Mouse (Mus musculus): ENCODE measurements at regions not wholly inside any gene's neighbourhood (a gene's known extent, or its start where the extent isn't known, plus 50 kb on each side); places are given as distances from the start of the nearest gene placed in this dataset.
A peak's percentile ranks its signal among the peaks of the same experiment; 100 is the strongest.

DNA sequence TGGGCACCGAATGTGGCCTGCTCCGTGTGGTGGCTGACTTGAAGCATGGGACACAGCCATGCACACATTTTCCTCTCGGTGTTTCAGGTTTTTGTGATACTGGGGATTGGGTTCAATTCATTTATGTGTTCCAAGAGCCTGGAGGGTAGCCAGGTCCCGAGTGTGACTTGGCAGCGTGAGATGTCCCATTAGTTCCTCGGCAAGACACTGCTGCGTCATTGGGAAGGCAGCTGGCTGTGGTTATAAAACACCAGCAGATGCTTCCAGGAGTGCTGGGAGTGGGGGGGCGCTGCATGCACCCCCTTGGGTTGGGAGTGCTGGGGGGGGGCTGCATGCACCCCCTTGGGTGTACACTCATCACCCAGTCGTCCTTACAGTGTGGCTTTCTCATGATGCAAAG is 186.9 kb upstream of the Sulf2 start:
- Histone ChIP-seq H3K4me3 (replicated peaks; ENCODE audit: extremely low read depth, low read depth, low read length) (no peak overlapping the region), H3K4me1 (ENCODE audit: control insufficient read depth, insufficient read depth, low read length) (no peaks in the 10 kb centered on the region)
- DNase-seq, result no peak
- TF ChIP-seq POLR2A (IDR thresholded peaks at IDR 0.05; ENCODE audit: borderline replicate concordance, extremely low read depth, low read depth, low read length) (no peak), CTCF (IDR thresholded peaks at IDR 0.05; ENCODE audit: insufficient read depth, low read length) (no peak)
- 67% methylated on average over 9 of the region's 9 CpGs for WGBS

DNA sequence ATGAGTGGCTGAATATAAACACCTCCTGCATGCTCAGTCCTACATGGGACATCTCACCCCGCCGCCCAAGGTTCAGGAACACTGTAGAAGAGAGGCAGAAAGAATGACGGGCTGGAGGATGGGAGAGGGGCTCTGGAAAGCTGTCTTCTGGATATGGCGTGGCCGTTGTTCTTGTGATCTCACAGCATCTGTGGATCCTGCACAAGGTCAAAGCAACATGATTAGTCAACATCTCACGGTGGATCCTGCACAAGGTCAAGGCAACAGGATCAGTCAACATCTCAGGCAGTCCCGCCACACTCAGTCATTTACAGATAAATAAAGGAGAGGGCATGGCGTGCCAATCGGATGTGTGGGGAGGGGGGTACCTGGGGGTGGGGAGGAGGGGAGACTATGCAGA is 184.7 kb upstream of the Sulf2 start:
- TF ChIP-seq POLR2A (IDR thresholded peaks at IDR 0.05; ENCODE audit: borderline replicate concordance, extremely low read depth, low read depth, low read length), result no peak
- no peak for TF ChIP-seq CTCF (IDR thresholded peaks at IDR 0.05; ENCODE audit: insufficient read depth, low read length)
- no peak overlapping the region for H3K4me3 ChIP-seq (replicated peaks; ENCODE audit: extremely low read depth, low read depth, low read length)
- DNase-seq, result no peak
- no peaks in the 10 kb centered on the region for H3K4me1 ChIP-seq (ENCODE audit: control insufficient read depth, insufficient read depth, low read length)
- 90% methylated on average over 9 of the region's 9 CpGs for WGBS

DNA sequence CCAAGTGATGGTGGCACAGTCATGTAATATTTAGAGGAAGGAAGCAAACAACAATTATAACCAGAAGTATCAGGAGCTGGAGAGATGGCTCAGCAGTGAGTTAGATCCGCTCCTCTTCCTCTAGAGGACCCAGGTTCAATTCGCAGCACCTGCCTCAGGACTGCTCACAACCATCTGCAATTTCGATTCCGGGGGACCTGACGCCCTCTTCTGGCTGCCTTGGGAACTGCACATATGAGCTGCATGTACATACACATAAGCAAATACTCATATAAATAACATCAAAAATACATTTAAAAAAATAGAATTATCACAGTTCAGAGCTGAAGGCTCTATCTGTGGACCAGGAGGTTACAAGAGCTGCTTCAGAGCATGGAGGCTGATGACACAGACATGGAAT is 184.0 kb upstream of the Sulf2 start:
- no peak for DNase-seq

DNA sequence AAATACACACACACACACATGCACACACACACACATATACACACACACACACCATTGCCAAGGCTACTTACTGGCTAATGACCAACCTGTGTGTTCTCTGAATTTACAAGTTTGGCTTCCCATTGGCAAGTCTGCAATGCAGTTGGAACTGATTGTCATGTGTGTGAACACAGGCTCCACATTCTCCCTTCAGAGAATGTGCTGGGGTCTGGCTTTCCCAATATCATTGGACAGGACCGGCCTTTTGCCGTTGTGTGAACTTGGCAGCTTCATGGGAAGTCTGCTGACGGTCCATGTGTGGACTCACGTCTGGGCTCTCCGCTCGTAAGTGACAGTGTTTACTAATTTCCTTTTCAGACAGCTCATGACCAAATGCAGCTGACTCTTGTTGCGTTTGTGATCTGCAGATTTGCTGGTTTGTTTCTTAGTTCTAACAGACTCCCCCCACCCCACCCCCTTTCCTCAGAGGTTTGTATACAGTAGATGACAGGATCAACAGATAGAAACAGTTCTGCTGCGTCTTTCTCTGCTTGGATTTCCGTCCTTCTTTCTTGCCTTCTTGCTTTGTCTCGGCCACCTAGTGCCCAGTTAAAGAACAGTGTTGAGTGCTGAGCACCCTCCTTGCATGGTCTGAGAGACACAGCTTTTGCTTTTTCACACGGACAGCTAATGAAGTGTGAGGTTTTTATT is 183.1 kb upstream of the Sulf2 start:
- Histone ChIP-seq H3K4me1 (ENCODE audit: control insufficient read depth, insufficient read depth, low read length) (no peaks in the 10 kb centered on the region), H3K4me3 (replicated peaks; ENCODE audit: extremely low read depth, low read depth, low read length) (no peak overlapping the region)
- DNase-seq, result no peak
- WGBS, result 29% methylated on average over 11 of the region's 11 CpGs
- TF ChIP-seq POLR2A (IDR thresholded peaks at IDR 0.05; ENCODE audit: borderline replicate concordance, extremely low read depth, low read depth, low read length), result no peak

More for the DNA sequence above, 184.0 kb upstream of the Sulf2 start:
- WGBS, result 76% methylated on average over 5 of the region's 5 CpGs
- peak; percentile 32 for TF ChIP-seq CTCF (IDR thresholded peaks at IDR 0.05; ENCODE audit: insufficient read depth, low read length)
- no peak for TF ChIP-seq POLR2A (IDR thresholded peaks at IDR 0.05; ENCODE audit: borderline replicate concordance, extremely low read depth, low read depth, low read length)
- H3K4me3 ChIP-seq (replicated peaks; ENCODE audit: extremely low read depth, low read depth, low read length), result no peak overlapping the region
- no peaks in the 10 kb centered on the region for H3K4me1 ChIP-seq (ENCODE audit: control insufficient read depth, insufficient read depth, low read length)

DNA sequence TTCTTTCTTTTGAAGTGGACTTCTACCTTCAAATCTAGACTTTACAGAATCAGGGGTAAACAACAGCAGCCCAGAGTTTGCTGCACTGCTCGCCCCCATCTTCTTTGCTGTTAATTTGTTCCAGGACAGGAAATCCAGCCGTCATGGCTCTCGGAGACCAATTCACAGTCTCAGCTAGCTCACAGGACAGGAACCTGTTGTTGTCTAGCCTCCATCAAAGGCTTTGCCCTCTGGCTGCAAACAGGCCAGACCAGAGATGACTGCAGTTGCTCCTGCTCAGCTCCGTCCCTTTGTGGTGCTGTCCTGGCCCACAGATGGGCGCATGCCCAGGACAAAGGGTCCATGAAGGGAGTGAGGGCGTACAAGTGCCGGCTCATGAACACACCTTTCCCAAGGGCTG is 182.2 kb upstream of the Sulf2 start:
- Histone ChIP-seq H3K4me1 (ENCODE audit: control insufficient read depth, insufficient read depth, low read length) (no peaks in the 10 kb centered on the region), H3K4me3 (replicated peaks; ENCODE audit: extremely low read depth, low read depth, low read length) (no peak overlapping the region)
- no peak for DNase-seq
- WGBS, result 79% methylated on average over 7 of the region's 7 CpGs
- TF ChIP-seq CTCF (IDR thresholded peaks at IDR 0.05; ENCODE audit: insufficient read depth, low read length) (no peak), POLR2A (IDR thresholded peaks at IDR 0.05; ENCODE audit: borderline replicate concordance, extremely low read depth, low read depth, low read length) (no peak)

DNA sequence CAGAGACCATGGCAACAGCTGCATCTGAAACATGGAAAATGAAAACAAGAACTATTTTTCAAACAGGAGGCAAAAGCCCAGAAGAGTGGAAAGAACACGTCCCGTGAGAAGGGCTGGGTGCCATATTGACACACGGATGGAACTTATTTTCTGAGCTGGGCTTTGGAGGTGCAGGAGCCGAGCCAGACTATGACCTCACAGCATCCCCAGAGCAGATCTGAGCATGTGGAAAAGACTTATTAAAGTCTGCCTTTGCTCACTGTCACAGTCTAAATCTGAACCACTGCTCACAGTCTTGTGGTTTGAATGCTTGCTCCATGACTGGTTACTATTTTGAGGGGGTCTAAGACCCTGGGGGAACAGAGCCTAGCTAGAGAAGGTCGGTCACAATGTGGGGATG is 180.2 kb upstream of the Sulf2 start:
- TF ChIP-seq CTCF (IDR thresholded peaks at IDR 0.05; ENCODE audit: insufficient read depth, low read length) (no peak), POLR2A (IDR thresholded peaks at IDR 0.05; ENCODE audit: borderline replicate concordance, extremely low read depth, low read depth, low read length) (no peak)
- H3K4me1 ChIP-seq (ENCODE audit: control insufficient read depth, insufficient read depth, low read length), result no peaks in the 10 kb centered on the region
- no peak for DNase-seq
- H3K4me3 ChIP-seq (replicated peaks; ENCODE audit: extremely low read depth, low read depth, low read length), result no peak overlapping the region
- 63% methylated on average over 5 of the region's 5 CpGs for WGBS

DNA sequence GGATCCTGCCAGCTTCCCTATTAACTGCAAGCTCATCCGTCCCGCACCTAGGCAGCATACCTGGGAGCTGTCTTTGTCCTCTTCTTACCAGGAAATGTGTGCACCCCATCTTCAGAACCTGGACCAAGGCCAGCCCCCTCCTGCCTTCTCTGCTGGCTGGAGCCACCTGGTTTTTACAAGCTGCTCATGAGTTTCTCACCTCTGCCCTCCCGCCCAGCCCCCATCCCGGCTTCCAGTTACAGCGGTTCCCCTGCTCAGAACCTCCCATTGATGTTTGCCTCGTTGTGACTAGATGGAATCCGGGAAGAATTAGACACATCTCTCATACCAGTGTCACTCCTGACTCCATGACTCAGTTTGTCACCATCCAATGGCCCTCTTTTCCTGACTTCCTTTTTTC is 179.1 kb upstream of the Sulf2 start:
- no peak overlapping the region for H3K4me3 ChIP-seq (replicated peaks; ENCODE audit: extremely low read depth, low read depth, low read length)
- WGBS, result 52% methylated on average over 7 of the region's 7 CpGs
- no peaks in the 10 kb centered on the region for H3K4me1 ChIP-seq (ENCODE audit: control insufficient read depth, insufficient read depth, low read length)
- no peak for DNase-seq
- TF ChIP-seq CTCF (IDR thresholded peaks at IDR 0.05; ENCODE audit: insufficient read depth, low read length) (no peak), POLR2A (IDR thresholded peaks at IDR 0.05; ENCODE audit: borderline replicate concordance, extremely low read depth, low read depth, low read length) (no peak)

DNA sequence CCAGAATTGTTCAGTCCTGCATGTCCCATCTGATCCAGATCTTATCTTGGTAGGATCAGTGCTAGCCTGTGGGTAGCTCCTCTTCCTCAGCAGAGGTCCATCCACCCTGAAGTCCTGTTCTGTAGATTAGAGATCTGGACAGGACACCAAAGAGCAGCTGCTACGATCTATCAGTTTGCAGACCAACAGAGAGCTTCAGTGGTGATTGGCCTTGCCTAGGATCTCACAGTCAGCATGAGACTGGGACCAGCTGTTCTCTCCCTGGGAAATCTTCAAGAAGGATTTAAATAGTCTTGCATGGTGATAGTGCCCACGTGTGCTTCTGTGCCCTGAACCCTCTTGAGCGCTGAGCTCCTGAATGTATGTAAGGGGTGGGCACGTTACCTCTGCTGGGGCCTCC is 178.4 kb upstream of the Sulf2 start:
- no peak for DNase-seq
- Histone ChIP-seq H3K4me3 (replicated peaks; ENCODE audit: extremely low read depth, low read depth, low read length) (no peak overlapping the region), H3K4me1 (ENCODE audit: control insufficient read depth, insufficient read depth, low read length) (no peaks in the 10 kb centered on the region)
- TF ChIP-seq CTCF (IDR thresholded peaks at IDR 0.05; ENCODE audit: insufficient read depth, low read length) (no peak), POLR2A (IDR thresholded peaks at IDR 0.05; ENCODE audit: borderline replicate concordance, extremely low read depth, low read depth, low read length) (no peak)
- 66% methylated on average over 4 of the region's 4 CpGs for WGBS

DNA sequence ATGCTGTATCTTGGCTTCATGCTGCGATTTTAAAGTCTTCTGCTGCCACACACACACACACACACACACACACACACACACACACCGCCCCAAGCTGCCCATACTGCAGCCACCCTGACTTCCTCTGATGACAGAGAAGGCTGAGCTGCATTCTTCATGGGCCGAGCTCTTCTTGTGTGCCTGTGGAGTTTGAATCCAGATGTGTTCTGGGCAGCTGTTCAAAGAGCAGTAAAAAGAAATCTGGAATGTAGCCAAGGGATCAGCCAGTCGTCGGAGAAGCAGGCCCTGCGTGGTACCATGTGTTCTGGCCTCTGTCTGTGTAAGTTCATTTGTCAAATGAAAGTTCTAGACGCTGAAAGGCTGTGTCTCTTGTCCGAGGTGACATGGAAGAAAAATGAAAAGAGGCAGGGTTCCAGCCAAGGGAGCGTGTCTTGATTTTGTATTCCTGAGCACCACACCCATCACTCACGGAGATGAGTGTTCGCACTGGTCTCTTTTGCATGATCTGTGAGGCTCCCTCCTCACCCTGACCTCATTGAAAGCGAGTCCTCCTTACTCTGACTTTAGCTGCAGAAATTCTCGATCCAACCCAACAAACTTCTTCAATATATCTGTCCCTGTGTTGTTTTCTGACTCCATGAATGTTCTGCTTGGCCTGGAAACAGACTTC is 177.4 kb upstream of the Sulf2 start:
- no peak for DNase-seq
- no peak overlapping the region for H3K4me3 ChIP-seq (replicated peaks; ENCODE audit: extremely low read depth, low read depth, low read length)
- WGBS, result 40% methylated on average over 13 of the region's 13 CpGs
- no peaks in the 10 kb centered on the region for H3K4me1 ChIP-seq (ENCODE audit: control insufficient read depth, insufficient read depth, low read length)
- no peak for TF ChIP-seq CTCF (IDR thresholded peaks at IDR 0.05; ENCODE audit: insufficient read depth, low read length)
- TF ChIP-seq POLR2A (IDR thresholded peaks at IDR 0.05; ENCODE audit: borderline replicate concordance, extremely low read depth, low read depth, low read length), result no peak

DNA sequence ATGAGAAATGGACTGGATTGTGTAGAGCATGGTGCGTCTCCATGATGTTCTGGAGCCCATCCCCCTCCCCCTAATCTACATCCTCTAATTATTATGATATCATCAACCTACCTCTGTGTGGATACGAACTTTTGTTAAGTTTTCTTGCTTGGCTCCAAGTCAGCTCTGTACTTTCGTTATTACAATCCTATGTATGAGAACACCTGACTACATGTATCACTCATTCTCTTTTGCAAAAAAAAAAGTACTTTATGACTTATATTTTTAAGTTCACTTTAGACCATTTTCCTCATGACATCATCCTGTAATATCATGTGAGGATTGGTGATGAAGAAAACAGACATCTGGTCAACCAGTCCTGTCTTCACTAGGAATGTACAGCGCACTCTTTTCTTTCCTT is 175.7 kb upstream of the Sulf2 start:
- no peak overlapping the region for H3K4me3 ChIP-seq (replicated peaks; ENCODE audit: extremely low read depth, low read depth, low read length)
- 93% methylated on average over 4 of the region's 4 CpGs for WGBS
- TF ChIP-seq CTCF (IDR thresholded peaks at IDR 0.05; ENCODE audit: insufficient read depth, low read length) (no peak), POLR2A (IDR thresholded peaks at IDR 0.05; ENCODE audit: borderline replicate concordance, extremely low read depth, low read depth, low read length) (no peak)

More for the DNA sequence above, 175.7 kb upstream of the Sulf2 start:
- DNase-seq, result no peak
- no peaks in the 10 kb centered on the region for H3K4me1 ChIP-seq (ENCODE audit: control insufficient read depth, insufficient read depth, low read length)
